Mouse (Mus musculus) brown adipose tissue, adult 24 weeks (tissue): ENCODE results near the gene Tmem179. TPM values are rescaled to one million over a fixed set of nuclear protein-coding genes. Genes with fewer than 3 reads are reported as not detected.

Source experiments
- H3K27ac ChIP-seq: fragments of 200-500 bp; replicated peaks from 2 replicates; pipeline ENCODE4 v1.5.1; 2012; ENCODE audit warnings: low read depth, mild to moderate bottlenecking, low read length
- H3K4me1 ChIP-seq: fragments of 200-500 bp; 2 replicates; pipeline ENCODE4 v1.6.1; 2012; ENCODE audit warnings: low read length, mixed read lengths; ENCODE audit not compliant: control insufficient read depth, insufficient read depth, insufficient read length
- H3K4me3 ChIP-seq: fragments of 200-500 bp; 2 replicates; pipeline ENCODE4 v1.5.1; 2012; ENCODE audit warnings: low read depth, mild to moderate bottlenecking, low read length, moderate library complexity; ENCODE audit not compliant: insufficient read depth
- polyA plus RNA-seq: library from polyadenylated mRNA; stranded (reverse); fragments of >200 nt; gene quantifications from 2 replicates; pipeline ENCODE4 v1.2.4, GENCODE M21; 2012; ENCODE audit not compliant: missing spikeins, insufficient read depth, insufficient read length

Gene Tmem179
- polyA plus RNA-seq, 1 experiment, result not detected

GRCm38 (mm10) chr12:112543941-112544340, 27.4 kb upstream of the Tmem179 start:
- Histone ChIP-seq H3K4me3 (no peak overlapping the region), H3K4me1 (no peaks in the 10 kb centered on the region), H3K27ac (no peak overlapping the region)

- H3K4me1 ChIP-seq, result no peaks in the 10 kb centered on the region
- no peak overlapping the region for H3K27ac ChIP-seq
- no peak overlapping the region for H3K4me3 ChIP-seq
Observed at GRCm38 (mm10) chr12:112542920-112543300, 26.4 kb upstream of the Tmem179 start.

GRCm38 (mm10) chr12:112542257-112542919, 25.8 kb upstream of the Tmem179 start:
- Histone ChIP-seq H3K27ac (no peak overlapping the region), H3K4me3 (no peak overlapping the region), H3K4me1 (no peaks in the 10 kb centered on the region)

GRCm38 (mm10) chr12:112541483-112542091, 25.0 kb upstream of the Tmem179 start:
- Histone ChIP-seq H3K4me1 (no peaks in the 10 kb centered on the region), H3K4me3 (no peak overlapping the region), H3K27ac (no peak overlapping the region)

- Histone ChIP-seq H3K4me1 (no peaks in the 10 kb centered on the region), H3K4me3 (no peak overlapping the region), H3K27ac (no peak overlapping the region)
Observed at GRCm38 (mm10) chr12:112540321-112540720, 23.8 kb upstream of the Tmem179 start.

GRCm38 (mm10) chr12:112539466-112539965, 23.0 kb upstream of the Tmem179 start:
- no peak overlapping the region for H3K27ac ChIP-seq

GRCm38 (mm10) chr12:112538356-112538755, 21.8 kb upstream of the Tmem179 start:
- no peaks in the 10 kb centered on the region for H3K4me1 ChIP-seq
- no peak overlapping the region for H3K27ac ChIP-seq
- H3K4me3 ChIP-seq, result no peak overlapping the region

More at GRCm38 (mm10) chr12:112539466-112539965, 23.0 kb upstream of the Tmem179 start:
- H3K4me3 ChIP-seq, result no peak overlapping the region
- H3K4me1 ChIP-seq, result no peaks in the 10 kb centered on the region

GRCm38 (mm10) chr12:112537233-112537632, 20.7 kb upstream of the Tmem179 start:
- Histone ChIP-seq H3K27ac (no peak overlapping the region), H3K4me1 (no peaks in the 10 kb centered on the region), H3K4me3 (no peak overlapping the region)

- no peaks in the 10 kb centered on the region for H3K4me1 ChIP-seq
- no peak overlapping the region for H3K27ac ChIP-seq
- H3K4me3 ChIP-seq, result no peak overlapping the region
Observed at GRCm38 (mm10) chr12:112533758-112534157, 17.2 kb upstream of the Tmem179 start.

GRCm38 (mm10) chr12:112518105-112518504, 1.6 kb upstream of the Tmem179 start:
- peaks cover 10% of the 10 kb centered on the region; the same call in 1 of the 2 replicates for H3K4me1 ChIP-seq
- 0 out of 2 replicates have a peak overlapping the region, but pooled peaks have one; percentile 9 for H3K27ac ChIP-seq
- no peak overlapping the region for H3K4me3 ChIP-seq

- Histone ChIP-seq H3K27ac (no peak overlapping the region), H3K4me3 (no peak overlapping the region)
Observed at GRCm38 (mm10) chr12:112514897-112515296, 1.6 kb downstream of the Tmem179 start.

GRCm38 (mm10) chr12:112510733-112511372, 5.7 kb downstream of the Tmem179 start:
- no peak overlapping the region for H3K27ac ChIP-seq
- peaks cover 5% of the 10 kb centered on the region for H3K4me1 ChIP-seq
- no peak overlapping the region for H3K4me3 ChIP-seq

More at GRCm38 (mm10) chr12:112514897-112515296, 1.6 kb downstream of the Tmem179 start:
- H3K4me1 ChIP-seq, result peaks cover 10% of the 10 kb centered on the region; the same call in 1 of the 2 replicates

- Histone ChIP-seq H3K27ac (no peak overlapping the region), H3K4me3 (no peak overlapping the region), H3K4me1 (peaks cover 5% of the 10 kb centered on the region)
Observed at GRCm38 (mm10) chr12:112510365-112510732, 6.2 kb downstream of the Tmem179 start.

GRCm38 (mm10) chr12:112507984-112508383, 8.6 kb downstream of the Tmem179 start:
- no peak overlapping the region for H3K27ac ChIP-seq
- H3K4me1 ChIP-seq, result peaks cover 5% of the 10 kb centered on the region
- H3K4me3 ChIP-seq, result no peak overlapping the region

GRCm38 (mm10) chr12:112507264-112507663, 9.3 kb downstream of the Tmem179 start:
- H3K27ac ChIP-seq, result no peak overlapping the region
- H3K4me3 ChIP-seq, result no peak overlapping the region
- H3K4me1 ChIP-seq, result peaks cover 5% of the 10 kb centered on the region
